Mouse (Mus musculus): ENCODE data around the gene Olfr1202. TPM values are rescaled to one million over a fixed set of nuclear protein-coding genes. Genes with fewer than 3 reads are reported as not detected.

Olfr1202 gene
- polyA plus RNA-seq, 1 experiment from 2014 or later = not detected

DNA sequence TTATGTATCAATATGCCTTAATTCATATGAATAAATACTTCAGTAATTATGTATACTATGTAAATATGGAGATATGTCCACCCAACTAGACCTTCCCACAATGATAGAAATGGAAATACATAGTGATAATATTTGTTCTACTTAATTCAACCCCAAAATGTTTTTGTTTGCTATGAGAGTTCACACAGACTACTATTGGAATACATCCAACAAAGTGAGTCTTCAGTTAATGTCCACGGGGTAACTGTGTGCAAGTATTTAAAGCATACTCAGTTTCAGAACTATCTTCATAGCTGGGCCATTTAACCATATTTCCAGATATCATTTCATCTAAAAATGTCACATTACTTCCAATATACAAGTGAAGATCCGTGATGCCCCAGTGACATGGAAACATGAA lies 48.6 kb downstream of the Olfr1202 start, which contains the start of gene Olfr1206:
TSS of gene Olfr1206 (plus strand) at position 301 of the 400 bp plus-strand sequence.
- no peak within 1 kb of the TSS for H3K4me3 ChIP-seq (ENCODE audit: low read depth, low read length)
- no peaks in the 10 kb centered on the region for H3K4me1 ChIP-seq (ENCODE audit: insufficient read depth)
- H3K9ac ChIP-seq (replicated peaks) = no peak within 1 kb of the TSS
- H3K4me2 ChIP-seq (ENCODE audit: low read depth, low read length) = no peak within 1 kb of the TSS
- no peaks in the 10 kb centered on the region for H3K36me3 ChIP-seq (replicated peaks; ENCODE audit: insufficient read depth, low read length)
- H3K27me3 ChIP-seq (ENCODE audit: insufficient read depth, low read length) = no peaks in the 10 kb centered on the region
- 0 out of 2 replicates have a peak, but pooled peaks cover 2% of the 10 kb centered on the region for H3K9me3 ChIP-seq (ENCODE audit: low read length)
- TF ChIP-seq EP300 (IDR thresholded peaks at IDR 0.05; ENCODE audit: low read depth) = no peak
- TF ChIP-seq CTCF (IDR thresholded peaks at IDR 0.05; ENCODE audit: low read depth) = no peak
- DNase-seq (no peak), ATAC-seq (no peak)
- 72% methylated on average over 2 of the region's 2 CpGs for WGBS (ENCODE audit: insufficient replicate concordance)
- no peak within 1 kb of the TSS for H3K27ac ChIP-seq (ENCODE audit: low read depth)

Other genes starting within 250 kb of the Olfr1202 start
- not detected in 2 replicates for gene Olfr1189, start 228.0 kb upstream of the Olfr1202 start, polyA plus RNA-seq (2015; fragmentation: Nextera tagmentation; extraction: Ambion mirVana)
- gene Olfr1191-ps1, start 174.0 kb upstream of the Olfr1202 start, polyA plus RNA-seq (2015; fragmentation: Nextera tagmentation; extraction: Ambion mirVana) = not detected in 2 replicates
- gene Olfr1192-ps1, start 166.0 kb upstream of the Olfr1202 start, polyA plus RNA-seq (2015; fragmentation: Nextera tagmentation; extraction: Ambion mirVana) = not detected in 2 replicates
- not detected in 2 replicates for gene Olfr1193, start 138.9 kb upstream of the Olfr1202 start, polyA plus RNA-seq (2015; fragmentation: Nextera tagmentation; extraction: Ambion mirVana)
- not detected in 2 replicates for gene Olfr1195, start 125.3 kb upstream of the Olfr1202 start, polyA plus RNA-seq (2015; fragmentation: Nextera tagmentation; extraction: Ambion mirVana)
- gene Olfr1196, start 109.9 kb upstream of the Olfr1202 start, polyA plus RNA-seq (2015; fragmentation: Nextera tagmentation; extraction: Ambion mirVana) = not detected in 2 replicates
- not detected in 2 replicates for gene Olfr1197, start 82.1 kb upstream of the Olfr1202 start, polyA plus RNA-seq (2015; fragmentation: Nextera tagmentation; extraction: Ambion mirVana)
- gene Olfr1198, start 63.1 kb upstream of the Olfr1202 start, polyA plus RNA-seq (2015; fragmentation: Nextera tagmentation; extraction: Ambion mirVana) = not detected in 2 replicates
- not detected in 2 replicates for gene Olfr1199, start 54.0 kb upstream of the Olfr1202 start, polyA plus RNA-seq (2015; fragmentation: Nextera tagmentation; extraction: Ambion mirVana)
- not detected in 2 replicates for gene Olfr1200, start 44.0 kb upstream of the Olfr1202 start, polyA plus RNA-seq (2015; fragmentation: Nextera tagmentation; extraction: Ambion mirVana)
- gene Olfr1201, start 21.5 kb upstream of the Olfr1202 start, polyA plus RNA-seq (2015; fragmentation: Nextera tagmentation; extraction: Ambion mirVana) = not detected in 2 replicates
- not detected in 2 replicates for gene Olfr1205, start 15.2 kb downstream of the Olfr1202 start, polyA plus RNA-seq (2015; fragmentation: Nextera tagmentation; extraction: Ambion mirVana)
- gene Olfr1204, start 34.8 kb downstream of the Olfr1202 start, polyA plus RNA-seq (2015; fragmentation: Nextera tagmentation; extraction: Ambion mirVana) = not detected in 2 replicates
- gene Olfr1206, start 48.7 kb downstream of the Olfr1202 start, polyA plus RNA-seq (2015; fragmentation: Nextera tagmentation; extraction: Ambion mirVana) = not detected in 2 replicates
- not detected in 2 replicates for gene Olfr1208, start 87.8 kb downstream of the Olfr1202 start, polyA plus RNA-seq (2015; fragmentation: Nextera tagmentation; extraction: Ambion mirVana)
- gene Olfr1209, start 100.7 kb downstream of the Olfr1202 start, polyA plus RNA-seq (2015; fragmentation: Nextera tagmentation; extraction: Ambion mirVana) = not detected in 2 replicates
- not detected in 2 replicates for gene Olfr1211, start 123.6 kb downstream of the Olfr1202 start, polyA plus RNA-seq (2015; fragmentation: Nextera tagmentation; extraction: Ambion mirVana)
- gene Olfr1212, start 139.5 kb downstream of the Olfr1202 start, polyA plus RNA-seq (2015; fragmentation: Nextera tagmentation; extraction: Ambion mirVana) = not detected in 2 replicates
- gene Gm13762, start 165.8 kb downstream of the Olfr1202 start, polyA plus RNA-seq (2015; fragmentation: Nextera tagmentation; extraction: Ambion mirVana) = not detected in 2 replicates
- gene Olfr1214, start 178.2 kb downstream of the Olfr1202 start, polyA plus RNA-seq (2015; fragmentation: Nextera tagmentation; extraction: Ambion mirVana) = not detected in 2 replicates
- gene Olfr1215, start 192.5 kb downstream of the Olfr1202 start, polyA plus RNA-seq (2015; fragmentation: Nextera tagmentation; extraction: Ambion mirVana) = not detected in 2 replicates
- not detected in 2 replicates for gene Olfr1216, start 203.8 kb downstream of the Olfr1202 start, polyA plus RNA-seq (2015; fragmentation: Nextera tagmentation; extraction: Ambion mirVana)
- not detected in 2 replicates for gene Olfr1217, start 217.6 kb downstream of the Olfr1202 start, polyA plus RNA-seq (2015; fragmentation: Nextera tagmentation; extraction: Ambion mirVana)
- not detected in 2 replicates for gene Olfr1218, start 246.7 kb downstream of the Olfr1202 start, polyA plus RNA-seq (2015; fragmentation: Nextera tagmentation; extraction: Ambion mirVana)

Data from liver, postnatal 0 days (tissue).